Mouse (Mus musculus): ENCODE measurements around the gene Fjx1.

DNA sequence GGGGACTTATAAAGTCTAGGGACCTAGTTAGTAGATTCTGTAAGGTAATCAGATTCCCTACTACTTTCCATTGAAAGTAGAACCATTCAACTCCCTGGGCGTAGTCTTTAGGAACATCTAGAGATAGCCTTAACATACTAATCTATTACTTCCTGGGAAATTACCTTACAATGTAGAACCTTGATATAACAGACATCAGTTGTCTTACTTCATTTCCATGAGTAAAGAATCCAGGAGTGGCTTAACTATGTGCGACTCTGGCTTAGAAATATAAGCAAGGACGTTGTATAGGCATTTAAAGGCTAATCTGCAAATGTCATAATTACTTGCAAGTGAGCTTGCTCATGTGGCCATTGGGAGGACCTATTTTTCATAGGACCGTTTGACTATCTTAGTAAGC is 49.0 kb downstream of the Fjx1 start:
- TF ChIP-seq CTCF (IDR thresholded peaks at IDR 0.05; ENCODE audit: insufficient read depth, low read length) (no peak), POLR2A (IDR thresholded peaks at IDR 0.05; ENCODE audit: borderline replicate concordance, extremely low read depth, low read depth, low read length) (no peak)

All from lung, adult 2 months (tissue).